Mouse (Mus musculus) cerebellum, adult 18-20 months (tissue): ENCODE data around the gene Adamtsl1.

Experiments
- DNase-seq, 2 experiments: peaks; one replicate each; pipeline ENCODE4 v3.0.0; 2021

The Adamtsl1 gene

GRCm38 (mm10) chr4:85819169-85819568, 305.2 kb downstream of the Adamtsl1 start:
- DNase-seq: peak; percentile 67 to 75

GRCm38 (mm10) chr4:85819921-85820320, 305.9 kb downstream of the Adamtsl1 start:
- DNase-seq: no peak

GRCm38 (mm10) chr4:85823952-85824704, 310.2 kb downstream of the Adamtsl1 start:
- no peak for DNase-seq

GRCm38 (mm10) chr4:85824705-85825085, 310.7 kb downstream of the Adamtsl1 start:
- DNase-seq: no peak

GRCm38 (mm10) chr4:85837058-85837457, 323.1 kb downstream of the Adamtsl1 start:
- DNase-seq: peak; percentile 52 to 54

- peak; percentile 52 to 65 for DNase-seq
These were observed 323.6 kb downstream of the Adamtsl1 start for GRCm38 (mm10) chr4:85837532-85837965.

GRCm38 (mm10) chr4:85838031-85838430, 324.1 kb downstream of the Adamtsl1 start:
- DNase-seq: no peak

GRCm38 (mm10) chr4:85842113-85842512, 328.1 kb downstream of the Adamtsl1 start:
- DNase-seq: peak; percentile 80 to 84

- peak; percentile 35 to 53 for DNase-seq
These were observed 330.4 kb downstream of the Adamtsl1 start for GRCm38 (mm10) chr4:85844381-85844780.

GRCm38 (mm10) chr4:85845931-85846330, 332.0 kb downstream of the Adamtsl1 start:
- DNase-seq: no peak

GRCm38 (mm10) chr4:85853401-85853800, 339.4 kb downstream of the Adamtsl1 start:
- DNase-seq: peak; percentile 9 to 15

GRCm38 (mm10) chr4:85854507-85854906, 340.5 kb downstream of the Adamtsl1 start:
- DNase-seq: no peak

GRCm38 (mm10) chr4:85879376-85879775, 365.4 kb downstream of the Adamtsl1 start:
- DNase-seq: no peak

- DNase-seq: no peak
These were observed 367.3 kb downstream of the Adamtsl1 start for GRCm38 (mm10) chr4:85881318-85881717.

- DNase-seq: no peak
These were observed 370.1 kb downstream of the Adamtsl1 start for GRCm38 (mm10) chr4:85884031-85884430.

GRCm38 (mm10) chr4:85889877-85890598, 376.1 kb downstream of the Adamtsl1 start:
- DNase-seq: no peak

- no peak for DNase-seq
These were observed 387.3 kb downstream of the Adamtsl1 start for GRCm38 (mm10) chr4:85901316-85901715.

GRCm38 (mm10) chr4:85904217-85904616, 390.2 kb downstream of the Adamtsl1 start:
- DNase-seq: no peak

GRCm38 (mm10) chr4:85916034-85916433, 402.1 kb downstream of the Adamtsl1 start:
- DNase-seq: no peak

- no peak for DNase-seq
These were observed 404.4 kb downstream of the Adamtsl1 start for GRCm38 (mm10) chr4:85918366-85918765.

- no peak for DNase-seq
These were observed 406.5 kb downstream of the Adamtsl1 start for GRCm38 (mm10) chr4:85920474-85920873.

- no peak for DNase-seq
These were observed 408.8 kb downstream of the Adamtsl1 start for GRCm38 (mm10) chr4:85922741-85923140.

- DNase-seq: no peak
These were observed 418.2 kb downstream of the Adamtsl1 start for GRCm38 (mm10) chr4:85932129-85932528.

GRCm38 (mm10) chr4:85939460-85939859, 425.5 kb downstream of the Adamtsl1 start:
- DNase-seq: no peak
